Mouse (Mus musculus) C2C12 (cell line): Measurements from ENCODE around the gene Pigyl. TPM values are rescaled to one million over a fixed set of nuclear protein-coding genes. Genes with fewer than 3 reads are reported as not detected.

ENCODE experiments used
- H3K27me3 ChIP-seq: one replicate; pipeline ENCODE4 v1.6.1; 2011; ENCODE audit not compliant: control insufficient read depth, insufficient read depth, insufficient read length
- H3K36me3 ChIP-seq: one replicate; pipeline ENCODE4 v1.6.1; 2011; ENCODE audit not compliant: control insufficient read depth, insufficient read depth
- H3K4me3 ChIP-seq: one replicate; pipeline ENCODE4 v1.5.1; 2011; ENCODE audit warnings: mild to moderate bottlenecking, control low read depth; ENCODE audit not compliant: poor library complexity, insufficient read depth, severe bottlenecking
- H3K79me2 ChIP-seq: one replicate; pipeline ENCODE4 v1.6.1; 2011; ENCODE audit not compliant: control insufficient read depth, insufficient read depth
- H3K79me3 ChIP-seq: one replicate; pipeline ENCODE4 v1.6.1; 2011; ENCODE audit warnings: low read depth, control low read depth
- H3ac ChIP-seq: one replicate; pipeline ENCODE3; 2011; ENCODE audit warnings: low read depth; ENCODE audit not compliant: control insufficient read depth, insufficient read length
- CEBPB ChIP-seq: IDR thresholded peaks from one replicate; pipeline ENCODE4 v1.6.1; 2011; ENCODE audit warnings: low read depth, mild to moderate bottlenecking, control low read depth, moderate library complexity
- CTCF ChIP-seq: IDR thresholded peaks from one replicate; pipeline ENCODE4 v1.5.1; 2011; ENCODE audit not compliant: control insufficient read depth, insufficient read depth, insufficient read length
- FOSL1 ChIP-seq: IDR thresholded peaks from one replicate; pipeline ENCODE4 v1.8.0; 2011; ENCODE audit warnings: mild to moderate bottlenecking, low read length; ENCODE audit not compliant: poor library complexity, insufficient read depth, severe bottlenecking
- MAX ChIP-seq: IDR thresholded peaks from one replicate; pipeline ENCODE4 v1.6.1; 2011; ENCODE audit warnings: mild to moderate bottlenecking, control low read depth
- MYOD1 ChIP-seq: IDR thresholded peaks from one replicate; pipeline ENCODE4 v1.6.1; 2011; ENCODE audit warnings: low read depth; ENCODE audit not compliant: control insufficient read depth, insufficient read length
- MYOG ChIP-seq: IDR thresholded peaks from one replicate; pipeline ENCODE4 v1.6.1; 2011; ENCODE audit not compliant: control insufficient read depth, insufficient read length; ENCODE audit errors: extremely low read depth
- USF1 ChIP-seq: IDR thresholded peaks from one replicate; pipeline ENCODE4 v1.6.1; 2011; ENCODE audit warnings: low read depth, mild to moderate bottlenecking, control low read depth, moderate library complexity
- microRNA-seq: library from miRNA; unstranded; fragments of <30 nt; microRNA quantifications from one replicate; pipeline ENCODE4, GENCODE M21; 2019; ENCODE audit warnings: borderline microRNAs expressed
- polyA plus RNA-seq: library from polyadenylated mRNA; unstranded; fragments of >200 nt; fragmentation: generic; extraction: Trizol; gene quantifications from one replicate; pipeline ENCODE4 v1.2.1, GENCODE M21; 2012; ENCODE audit warnings: missing spikeins

The Pigyl gene
- polyA plus RNA-seq, 1 experiment = 47.9 TPM

- H3K79me3 ChIP-seq = no peaks in the 10 kb centered on the region
- H3K4me3 ChIP-seq = no peak overlapping the region
- H3ac ChIP-seq = no peak overlapping the region
- no peaks in the 10 kb centered on the region for H3K36me3 ChIP-seq
- TF ChIP-seq FOSL1 (no peak), MAX (no peak), CTCF (no peak)
- H3K79me2 ChIP-seq = no peaks in the 10 kb centered on the region
- peaks cover 3% of the 10 kb centered on the region for H3K27me3 ChIP-seq
Measured at GRCm38 (mm10) chr9:22166686-22167085, 10.0 kb downstream of the Pigyl start.

GRCm38 (mm10) chr9:22167751-22168150 lies 11.1 kb downstream of the Pigyl start:
- no peak overlapping the region for H3K4me3 ChIP-seq
- no peaks in the 10 kb centered on the region for H3K36me3 ChIP-seq
- no peaks in the 10 kb centered on the region for H3K79me2 ChIP-seq
- peaks cover 3% of the 10 kb centered on the region for H3K27me3 ChIP-seq
- H3ac ChIP-seq = no peak overlapping the region
- TF ChIP-seq MYOD1 = no peak
- no peak for TF ChIP-seq FOSL1
- TF ChIP-seq CEBPB = no peak
- no peak for TF ChIP-seq CTCF
- TF ChIP-seq MAX = no peak
- no peak for TF ChIP-seq USF1
- no peak for TF ChIP-seq MYOG
- no peaks in the 10 kb centered on the region for H3K79me3 ChIP-seq

- no peak for TF ChIP-seq USF1
- no peak for TF ChIP-seq MAX
- TF ChIP-seq MYOG = no peak
- no peak for TF ChIP-seq CEBPB
- TF ChIP-seq FOSL1 = no peak
- TF ChIP-seq MYOD1 = no peak
- no peak for TF ChIP-seq CTCF
- Histone ChIP-seq H3K4me3 (no peak overlapping the region), H3K79me3 (no peaks in the 10 kb centered on the region), H3K27me3 (peaks cover 3% of the 10 kb centered on the region), H3ac (no peak overlapping the region), H3K79me2 (no peaks in the 10 kb centered on the region), H3K36me3 (no peaks in the 10 kb centered on the region)
Measured at GRCm38 (mm10) chr9:22169327-22169726, 12.7 kb downstream of the Pigyl start.

- TF ChIP-seq FOSL1 (no peak), CEBPB (no peak)
- no peaks in the 10 kb centered on the region for H3K79me3 ChIP-seq
- no peak overlapping the region for H3ac ChIP-seq
- no peaks in the 10 kb centered on the region for H3K79me2 ChIP-seq
- no peak overlapping the region for H3K4me3 ChIP-seq
- H3K36me3 ChIP-seq = no peaks in the 10 kb centered on the region
- H3K27me3 ChIP-seq = peaks cover 3% of the 10 kb centered on the region
Measured at GRCm38 (mm10) chr9:22172318-22172717, 15.7 kb downstream of the Pigyl start.

GRCm38 (mm10) chr9:22188025-22188611 lies 31.5 kb downstream of the Pigyl start, which contains the start of gene Zfp872:
TSS of gene Zfp872 (plus strand) at chr9:22188090.
- Histone ChIP-seq H3K27me3 (no peaks in the 10 kb centered on the region), H3K36me3 (no peaks in the 10 kb centered on the region), H3K4me3 (no peak within 1 kb of the TSS), H3ac (no peak within 1 kb of the TSS), H3K79me3 (no peaks in the 10 kb centered on the region), H3K79me2 (no peaks in the 10 kb centered on the region)
- TF ChIP-seq CTCF = no peak
- no peak for TF ChIP-seq MAX
- no peak for TF ChIP-seq MYOD1
- TF ChIP-seq FOSL1 = no peak
- no peak for TF ChIP-seq USF1
- TF ChIP-seq MYOG = no peak
- TF ChIP-seq CEBPB = no peak

GRCm38 (mm10) chr9:22196412-22196811 lies 39.8 kb downstream of the Pigyl start:
- no peaks in the 10 kb centered on the region for H3K36me3 ChIP-seq
- H3K79me2 ChIP-seq = no peaks in the 10 kb centered on the region
- no peak overlapping the region for H3K4me3 ChIP-seq
- H3K79me3 ChIP-seq = no peaks in the 10 kb centered on the region
- no peak overlapping the region for H3ac ChIP-seq
- no peaks in the 10 kb centered on the region for H3K27me3 ChIP-seq
- TF ChIP-seq MYOD1 = no peak
- no peak for TF ChIP-seq MYOG
- no peak for TF ChIP-seq MAX
- no peak for TF ChIP-seq CTCF
- no peak for TF ChIP-seq USF1
- TF ChIP-seq FOSL1 = no peak
- no peak for TF ChIP-seq CEBPB

Small RNAs within 50 kb of the gene (microRNA-seq; reads per million reads assigned to microRNA genes)
- 0.36 reads per million for gene Mir7084

Other genes with a start within 250 kb of the Pigyl start
- 12.2 TPM for gene Rab3d, start 238.7 kb upstream of the Pigyl start, polyA plus RNA-seq
- 1.1 TPM for gene Ccdc159, start 229.4 kb upstream of the Pigyl start, polyA plus RNA-seq
- 17.2 TPM for gene Tmem205, start 229.3 kb upstream of the Pigyl start, polyA plus RNA-seq
- gene Plppr2, start 219.8 kb upstream of the Pigyl start, polyA plus RNA-seq = 11.6 TPM
- 8.7 TPM for gene Swsap1, start 201.1 kb upstream of the Pigyl start, polyA plus RNA-seq
- 6.3 TPM for gene Epor, start 193.3 kb upstream of the Pigyl start, polyA plus RNA-seq
- gene Rgl3, start 167.4 kb upstream of the Pigyl start, polyA plus RNA-seq = 7.0 TPM
- 0.21 TPM for gene Ccdc151, start 154.2 kb upstream of the Pigyl start, polyA plus RNA-seq
- 134 TPM for gene Prkcsh, start 154.0 kb upstream of the Pigyl start, polyA plus RNA-seq
- 0.02 TPM for gene Elavl3, start 104.8 kb upstream of the Pigyl start, polyA plus RNA-seq
- not detected for gene Gm49318, start 85.6 kb upstream of the Pigyl start, polyA plus RNA-seq
- 8.0 TPM for gene Zfp653, start 85.5 kb upstream of the Pigyl start, polyA plus RNA-seq
- gene Ecsit, start 71.4 kb upstream of the Pigyl start, polyA plus RNA-seq = 32.6 TPM
- 52.4 TPM for gene Cnn1, start 57.6 kb upstream of the Pigyl start, polyA plus RNA-seq
- 183 TPM for gene Elof1, start 39.7 kb upstream of the Pigyl start, polyA plus RNA-seq
- 0.08 TPM for gene Acp5, start 21.1 kb upstream of the Pigyl start, polyA plus RNA-seq
- not detected for gene Zfp872, start 31.2 kb downstream of the Pigyl start, polyA plus RNA-seq
- gene Zfp809, start 68.9 kb downstream of the Pigyl start, polyA plus RNA-seq = 4.5 TPM
- gene Zfp599, start 103.0 kb downstream of the Pigyl start, polyA plus RNA-seq = 0.76 TPM
- 1.5 TPM for gene Zfp810, start 150.8 kb downstream of the Pigyl start, polyA plus RNA-seq
- 63.2 TPM for gene Anln, start 232.3 kb downstream of the Pigyl start, polyA plus RNA-seq